Mouse (Mus musculus) limb, embryonic 14.5 days (tissue): ENCODE data around the gene Gm3500. TPM values are rescaled to one million over a fixed set of nuclear protein-coding genes. Genes with fewer than 3 reads are reported as not detected.
"Not testable (repeated sequence)": the region's sequence is repeated elsewhere in the genome, so short reads cannot be mapped to it uniquely, and the experiment has no call there.

Experiments used
- ATAC-seq: fragments of 200-750 bp; cut with Nextera tagmentation; 2 replicates; pipeline ENCODE4 v1.8.0; 2017; ENCODE audit warnings: low read depth, moderate number of reproducible peaks, moderate TSS enrichment; ENCODE audit not compliant: low FRiP score
- DNase-seq: peaks from one replicate; pipeline ENCODE4 v3.0.0-alpha.2; 2015; ENCODE audit warnings: low spot score
- H3K27ac ChIP-seq: fragments of 300-500 bp; sonication (generic); replicated peaks from 2 replicates; pipeline ENCODE4 v1.5.1; 2014; ENCODE audit warnings: low read depth, mild to moderate bottlenecking, low read length, moderate library complexity, mixed read lengths
- H3K27me3 ChIP-seq: fragments of 300-500 bp; sonication (generic); 2 replicates; pipeline ENCODE4 v1.6.1; 2014; ENCODE audit warnings: low read length, mixed read lengths; ENCODE audit not compliant: control insufficient read depth, insufficient read depth
- H3K36me3 ChIP-seq: fragments of 300-500 bp; sonication (generic); 2 replicates; pipeline ENCODE4 v1.6.1; 2014; ENCODE audit warnings: mild to moderate bottlenecking, low read length, moderate library complexity, mixed read lengths; ENCODE audit not compliant: control insufficient read depth, insufficient read depth
- H3K4me1 ChIP-seq: fragments of 300-500 bp; sonication (generic); 2 replicates; pipeline ENCODE4 v1.6.1; 2014; ENCODE audit warnings: antibody characterized with exemption, low read length, mixed read lengths; ENCODE audit not compliant: control insufficient read depth, insufficient read depth
- H3K4me2 ChIP-seq: fragments of 300-500 bp; sonication (generic); replicated peaks from 2 replicates; pipeline ENCODE4 v1.6.1; 2014; ENCODE audit warnings: low read depth, mild to moderate bottlenecking, low read length, moderate library complexity; ENCODE audit not compliant: severe bottlenecking
- H3K4me3 ChIP-seq: fragments of 300-500 bp; sonication (generic); replicated peaks from 2 replicates; pipeline ENCODE4 v1.5.1; 2014; ENCODE audit warnings: low read length
- H3K9ac ChIP-seq: fragments of 300-500 bp; sonication (generic); 2 replicates; pipeline ENCODE4 v1.6.1; 2014; ENCODE audit warnings: mild to moderate bottlenecking, low read depth, low read length, moderate library complexity; ENCODE audit not compliant: severe bottlenecking
- H3K9me3 ChIP-seq: fragments of 300-500 bp; sonication (generic); 2 replicates; pipeline ENCODE4 v1.6.1; 2016; ENCODE audit warnings: low read length; ENCODE audit not compliant: control insufficient read depth
- WGBS: fragments of 180-500 bp; shearing (Covaris S2); extraction: QIAGEN DNeasy Blood & Tissue Kit; methylation state at CpG from one replicate; pipeline ENCODE4 v1.1.7; 2014; 5-methylcytosine and 5-hydroxymethylcytosine counted together
- polyA plus RNA-seq, 2 experiments: library from polyadenylated mRNA; depleted of rRNA in 1 of 2; stranded (reverse) in 1 of 2; unstranded in 1 of 2; fragments of >200 nt; fragmentation: Nextera tagmentation in 1 of 2; extraction: Ambion mirVana in 1 of 2; gene quantifications; 2 replicates each; pipeline versions ENCODE4 v1.2.1 to v1.2.3; 2012 to 2014

The Gm3500 gene
- polyA plus RNA-seq (2012; rRNA removed) (0.05 and 0.16 TPM in 2 replicates), polyA plus RNA-seq (2014; fragmentation: Nextera tagmentation; extraction: Ambion mirVana) (not detected in 2 replicates)

DNA sequence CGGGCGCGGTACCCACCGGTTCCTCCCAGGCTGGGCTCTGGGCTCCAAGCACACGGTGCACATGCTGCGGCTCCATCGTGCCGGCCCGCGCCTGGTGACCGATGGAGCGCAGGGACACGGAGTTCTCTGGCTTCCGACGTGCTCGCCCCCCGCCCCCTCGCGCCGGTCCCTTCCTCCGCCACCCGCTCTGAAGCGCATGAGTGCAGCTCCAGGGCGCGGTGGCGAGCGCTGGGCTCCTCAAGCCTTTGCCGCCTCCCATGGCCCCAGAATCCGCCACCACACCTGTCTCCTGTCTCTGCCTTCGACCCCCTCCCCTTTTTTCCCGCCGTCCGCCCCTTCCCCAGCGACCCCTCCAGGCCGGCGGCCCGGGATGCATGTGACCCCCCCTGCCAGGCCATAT, at the start of gene Gm3500:
TSS of gene Gm3500 (minus strand) at position 101 of the 400 bp plus-strand sequence.
- not testable (repeated sequence) for H3K36me3 ChIP-seq, H3K4me2 ChIP-seq, H3K4me3 ChIP-seq, H3K27ac ChIP-seq, H3K9ac ChIP-seq, DNase-seq, ATAC-seq, H3K4me1 ChIP-seq, H3K27me3 ChIP-seq, H3K9me3 ChIP-seq
- no CpG with 5 or more reads among the region's 37 CpGs for WGBS

DNA sequence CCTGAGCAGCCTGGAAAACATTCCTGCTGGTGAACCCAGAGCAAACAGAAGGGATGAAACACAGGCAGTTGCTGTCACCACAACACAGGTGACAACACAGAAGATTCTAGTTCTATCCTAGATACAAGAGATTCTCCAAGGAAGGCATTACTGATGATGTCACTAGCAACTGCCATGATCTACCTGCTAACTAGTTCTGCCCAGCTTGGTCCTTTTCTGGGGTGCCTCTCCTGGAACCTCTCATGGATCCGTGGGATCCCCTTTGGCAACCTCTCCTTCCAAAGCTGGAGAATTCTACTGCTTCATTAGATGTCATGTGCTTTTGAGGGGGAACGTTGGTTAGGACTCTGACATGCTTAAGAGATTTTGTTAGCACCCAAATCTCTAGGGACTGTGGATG, 54.0 kb downstream of the Gm3500 start, which contains the start of gene Gm3542:
TSS of gene Gm3542 (minus strand) at position 101 of the 400 bp plus-strand sequence.
- H3K4me2 ChIP-seq, H3K4me1 ChIP-seq, H3K4me3 ChIP-seq, H3K27ac ChIP-seq, H3K9ac ChIP-seq, ATAC-seq, H3K27me3 ChIP-seq, DNase-seq, H3K36me3 ChIP-seq, H3K9me3 ChIP-seq: not testable (repeated sequence)
- WGBS: no CpG with 5 or more reads among the region's 2 CpGs

Other genes starting within 250 kb of the Gm3500 start
- gene Gm3317, start 224.5 kb downstream of the Gm3500 start, polyA plus RNA-seq (2012; rRNA removed): not detected in 2 replicates
- not detected in 2 replicates for gene Gm3317, start 224.5 kb downstream of the Gm3500 start, polyA plus RNA-seq (2014; fragmentation: Nextera tagmentation; extraction: Ambion mirVana)
- gene Gm8271, start 203.3 kb downstream of the Gm3500 start, polyA plus RNA-seq (2012; rRNA removed): not detected in 2 replicates
- not detected in 2 replicates for gene Gm8271, start 203.3 kb downstream of the Gm3500 start, polyA plus RNA-seq (2014; fragmentation: Nextera tagmentation; extraction: Ambion mirVana)
- gene Gm3526, start 128.5 kb downstream of the Gm3500 start, polyA plus RNA-seq (2012; rRNA removed): not detected in 2 replicates
- gene Gm3526, start 128.5 kb downstream of the Gm3500 start, polyA plus RNA-seq (2014; fragmentation: Nextera tagmentation; extraction: Ambion mirVana): not detected in 2 replicates
- gene Gm3542, start 54.1 kb downstream of the Gm3500 start, polyA plus RNA-seq (2012; rRNA removed): not detected in 2 replicates
- not detected in 2 replicates for gene Gm3542, start 54.1 kb downstream of the Gm3500 start, polyA plus RNA-seq (2014; fragmentation: Nextera tagmentation; extraction: Ambion mirVana)
- gene Gm3194, start 66.4 kb upstream of the Gm3500 start, polyA plus RNA-seq (2012; rRNA removed): 2.2 TPM in 2 replicates
- 0.54 and 1.00 TPM in 2 replicates for gene Gm3194, start 66.4 kb upstream of the Gm3500 start, polyA plus RNA-seq (2014; fragmentation: Nextera tagmentation; extraction: Ambion mirVana)
- gene Gm8246, start 88.8 kb upstream of the Gm3500 start, polyA plus RNA-seq (2012; rRNA removed): not detected in 2 replicates
- not detected in 2 replicates for gene Gm8246, start 88.8 kb upstream of the Gm3500 start, polyA plus RNA-seq (2014; fragmentation: Nextera tagmentation; extraction: Ambion mirVana)
- gene Gm3187, start 95.2 kb upstream of the Gm3500 start, polyA plus RNA-seq (2012; rRNA removed): not detected in 2 replicates
- gene Gm3187, start 95.2 kb upstream of the Gm3500 start, polyA plus RNA-seq (2014; fragmentation: Nextera tagmentation; extraction: Ambion mirVana): not detected in 2 replicates
- 1.0 TPM in 2 replicates for gene Gm3488, start 112.6 kb upstream of the Gm3500 start, polyA plus RNA-seq (2012; rRNA removed)
- gene Gm3488, start 112.6 kb upstream of the Gm3500 start, polyA plus RNA-seq (2014; fragmentation: Nextera tagmentation; extraction: Ambion mirVana): 0.40 and 0.91 TPM in 2 replicates
- 0.08 TPM in 1 of 2 replicates, not detected in the other for gene Gm3532, start 149.4 kb upstream of the Gm3500 start, polyA plus RNA-seq (2012; rRNA removed)
- gene Gm3532, start 149.4 kb upstream of the Gm3500 start, polyA plus RNA-seq (2014; fragmentation: Nextera tagmentation; extraction: Ambion mirVana): not detected in 2 replicates
- not detected in 2 replicates for gene Gm8265, start 244.0 kb upstream of the Gm3500 start, polyA plus RNA-seq (2012; rRNA removed)
- not detected in 2 replicates for gene Gm8265, start 244.0 kb upstream of the Gm3500 start, polyA plus RNA-seq (2014; fragmentation: Nextera tagmentation; extraction: Ambion mirVana)